Mouse (Mus musculus) erythroblast, adult 5-6 weeks (primary cell): ENCODE measurements around the gene Vmn1r173. TPM values are rescaled to one million over a fixed set of nuclear protein-coding genes. Genes with fewer than 3 reads are reported as not detected.
"Not testable (repeated sequence)": the region's sequence is repeated elsewhere in the genome, so short reads cannot be mapped to it uniquely, and the experiment has no call there.

ENCODE experiments used
- ATAC-seq: replicated peaks from 2 replicates; pipeline ENCODE4 v1.8.0; 2016; ENCODE audit warnings: moderate number of reproducible peaks, mild to moderate bottlenecking, moderate TSS enrichment, inconsistent platforms; ENCODE audit not compliant: poor library complexity, low FRiP score, severe bottlenecking
- total RNA-seq, 2 experiments: library from RNA; stranded (forward) in 1 of 2; stranded (reverse) in 1 of 2; fragments of 150-400 nt in 1 of 2; fragments of 200-764, 138-1000 nt in 1 of 2; gene quantifications; 2 replicates each; pipeline versions ENCODE4 v1.2.3 to v1.2.4; 2015 to 2017; ENCODE audit warnings: low replicate concordance in 2 of 2

The Vmn1r173 gene
- total RNA-seq (2015; ENCODE audit: low replicate concordance) (not detected in 2 replicates), total RNA-seq (2017; ENCODE audit: low replicate concordance) (0.09 TPM in 1 of 2 replicates, not detected in the other)

DNA sequence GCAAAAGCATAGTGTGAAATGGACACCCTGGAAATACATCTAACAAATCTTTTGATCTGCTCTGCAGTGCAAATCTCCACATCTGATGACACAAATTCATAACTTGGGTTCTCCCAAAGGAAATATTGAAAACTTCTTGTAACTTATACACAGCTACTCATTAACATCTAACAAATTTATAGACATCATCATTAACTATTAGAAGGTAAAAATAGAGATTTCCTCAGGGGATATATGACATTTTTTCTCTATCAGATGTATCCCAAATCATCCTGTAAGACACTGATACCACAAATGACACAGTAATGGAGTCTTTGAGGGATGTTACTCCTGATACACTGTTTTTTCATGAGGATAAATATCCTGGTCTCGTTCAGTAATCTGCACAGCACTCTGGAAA, at the start of gene Vmn1r173:
Vmn1r173 (plus strand) TSS at position 301 of the 400 bp plus-strand sequence.
- not testable (repeated sequence) for ATAC-seq

- ATAC-seq = no peak
Measured at GRCm38 (mm10) chr7:23658016-23658415, 42.5 kb upstream of the Vmn1r173 start, which contains the start of gene Vmn1r172. TSS of gene Vmn1r172 (plus strand) at chr7:23658316.

GRCm38 (mm10) chr7:23751970-23752369, 51.5 kb downstream of the Vmn1r173 start, which contains the start of gene Vmn1r174:
TSS of gene Vmn1r174 (plus strand) at chr7:23752270.
- not testable (repeated sequence) for ATAC-seq

Other genes starting within 250 kb of the Vmn1r173 start
- not detected in 2 replicates for gene Vmn1r167, start 193.5 kb upstream of the Vmn1r173 start, total RNA-seq (2015; ENCODE audit: low replicate concordance)
- gene Vmn1r167, start 193.5 kb upstream of the Vmn1r173 start, total RNA-seq (2017; ENCODE audit: low replicate concordance) = not detected in 2 replicates
- gene Vmn1r168, start 161.0 kb upstream of the Vmn1r173 start, total RNA-seq (2015; ENCODE audit: low replicate concordance) = not detected in 2 replicates
- gene Vmn1r168, start 161.0 kb upstream of the Vmn1r173 start, total RNA-seq (2017; ENCODE audit: low replicate concordance) = 0.14 TPM in 1 of 2 replicates, not detected in the other
- not detected in 2 replicates for gene Vmn1r169, start 125.2 kb upstream of the Vmn1r173 start, total RNA-seq (2015; ENCODE audit: low replicate concordance)
- gene Vmn1r169, start 125.2 kb upstream of the Vmn1r173 start, total RNA-seq (2017; ENCODE audit: low replicate concordance) = not detected in 2 replicates
- not detected in 2 replicates for gene Vmn1r170, start 94.5 kb upstream of the Vmn1r173 start, total RNA-seq (2015; ENCODE audit: low replicate concordance)
- not detected in 2 replicates for gene Vmn1r170, start 94.5 kb upstream of the Vmn1r173 start, total RNA-seq (2017; ENCODE audit: low replicate concordance)
- gene Vmn1r171, start 70.0 kb upstream of the Vmn1r173 start, total RNA-seq (2015; ENCODE audit: low replicate concordance) = not detected in 2 replicates
- not detected in 2 replicates for gene Vmn1r171, start 70.0 kb upstream of the Vmn1r173 start, total RNA-seq (2017; ENCODE audit: low replicate concordance)
- not detected in 2 replicates for gene Vmn1r172, start 42.4 kb upstream of the Vmn1r173 start, total RNA-seq (2015; ENCODE audit: low replicate concordance)
- not detected in 2 replicates for gene Vmn1r172, start 42.4 kb upstream of the Vmn1r173 start, total RNA-seq (2017; ENCODE audit: low replicate concordance)
- not detected in 2 replicates for gene Vmn1r174, start 51.6 kb downstream of the Vmn1r173 start, total RNA-seq (2015; ENCODE audit: low replicate concordance)
- gene Vmn1r174, start 51.6 kb downstream of the Vmn1r173 start, total RNA-seq (2017; ENCODE audit: low replicate concordance) = 0.14 TPM in 1 of 2 replicates, not detected in the other
- not detected in 2 replicates for gene Vmn1r175, start 109.9 kb downstream of the Vmn1r173 start, total RNA-seq (2015; ENCODE audit: low replicate concordance)
- not detected in 2 replicates for gene Vmn1r175, start 109.9 kb downstream of the Vmn1r173 start, total RNA-seq (2017; ENCODE audit: low replicate concordance)
- gene Vmn1r176, start 136.7 kb downstream of the Vmn1r173 start, total RNA-seq (2015; ENCODE audit: low replicate concordance) = not detected in 2 replicates
- not detected in 2 replicates for gene Vmn1r176, start 136.7 kb downstream of the Vmn1r173 start, total RNA-seq (2017; ENCODE audit: low replicate concordance)
- not detected in 2 replicates for gene Vmn1r177, start 165.7 kb downstream of the Vmn1r173 start, total RNA-seq (2015; ENCODE audit: low replicate concordance)
- not detected in 2 replicates for gene Vmn1r177, start 165.7 kb downstream of the Vmn1r173 start, total RNA-seq (2017; ENCODE audit: low replicate concordance)
- gene Vmn1r178, start 191.3 kb downstream of the Vmn1r173 start, total RNA-seq (2015; ENCODE audit: low replicate concordance) = not detected in 2 replicates
- not detected in 2 replicates for gene Vmn1r178, start 191.3 kb downstream of the Vmn1r173 start, total RNA-seq (2017; ENCODE audit: low replicate concordance)
- not detected in 2 replicates for gene Vmn1r179, start 226.3 kb downstream of the Vmn1r173 start, total RNA-seq (2015; ENCODE audit: low replicate concordance)
- gene Vmn1r179, start 226.3 kb downstream of the Vmn1r173 start, total RNA-seq (2017; ENCODE audit: low replicate concordance) = not detected in 2 replicates
- gene Vmn1r180, start 249.9 kb downstream of the Vmn1r173 start, total RNA-seq (2015; ENCODE audit: low replicate concordance) = not detected in 2 replicates
- gene Vmn1r180, start 249.9 kb downstream of the Vmn1r173 start, total RNA-seq (2017; ENCODE audit: low replicate concordance) = not detected in 2 replicates